Mouse (Mus musculus): ENCODE results near the gene Tent4b.

Tent4b gene

DNA sequence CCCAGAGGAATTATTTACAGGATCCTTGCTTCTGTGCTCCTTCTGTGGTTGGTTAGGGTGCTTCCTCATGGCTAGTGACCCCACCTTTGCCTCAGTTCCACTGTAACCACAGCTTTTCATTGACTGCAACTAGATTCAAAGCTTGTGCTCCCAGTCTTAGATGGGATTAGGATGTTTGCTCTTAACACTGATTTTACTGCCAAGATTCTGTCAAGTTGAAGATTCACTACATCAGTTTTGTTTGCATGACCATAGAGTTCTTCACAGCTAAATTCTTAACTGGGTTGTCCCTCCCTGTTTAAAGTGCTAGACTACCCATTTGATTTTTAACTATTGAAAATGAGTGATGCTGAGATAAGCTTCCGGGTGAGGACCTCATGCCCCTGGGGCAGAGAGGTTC lies 29.3 kb downstream of the Tent4b start:
- DNase-seq (ENCODE audit: low spot score): no peak

DNA sequence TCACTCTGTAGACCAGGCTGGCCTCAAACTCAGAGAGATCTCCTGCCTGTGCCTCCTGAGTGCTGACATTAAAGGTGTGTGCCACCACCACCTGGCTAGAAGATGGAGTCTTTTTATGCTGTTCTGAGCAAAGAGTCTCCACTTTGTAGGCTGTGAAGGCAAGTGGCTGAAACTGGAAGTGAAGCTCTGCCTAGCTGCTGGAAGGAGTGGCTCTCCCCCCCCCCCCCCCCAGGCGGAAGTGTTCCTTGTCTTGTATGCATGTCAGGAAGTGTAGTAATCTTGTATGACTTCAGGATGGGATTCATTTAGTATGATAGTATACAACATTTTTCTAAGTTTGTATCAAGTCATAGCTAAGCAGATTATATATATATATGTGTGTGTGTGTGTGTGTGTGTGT lies 29.8 kb downstream of the Tent4b start:
- DNase-seq (ENCODE audit: low spot score): no peak

DNA sequence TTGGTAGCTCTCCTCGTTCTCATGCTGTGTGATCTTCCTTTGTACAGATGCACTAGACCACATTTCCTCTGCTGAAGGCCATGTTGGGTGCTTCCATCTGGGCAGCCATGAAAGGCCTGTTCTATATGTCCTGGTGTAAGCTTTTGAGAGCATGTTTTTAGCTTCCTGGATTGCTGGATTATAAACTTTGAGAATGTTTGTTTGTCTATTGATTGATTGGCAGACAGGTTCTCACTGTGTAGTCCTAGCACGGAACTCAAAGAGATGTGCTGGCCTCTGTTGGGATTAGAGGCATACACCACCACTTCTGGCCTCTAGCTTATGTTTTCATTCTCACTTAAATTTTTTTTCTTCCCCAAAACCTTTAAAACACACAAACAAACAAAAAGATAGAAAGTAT lies 37.7 kb downstream of the Tent4b start:
- no peak for DNase-seq (ENCODE audit: low spot score)

DNA sequence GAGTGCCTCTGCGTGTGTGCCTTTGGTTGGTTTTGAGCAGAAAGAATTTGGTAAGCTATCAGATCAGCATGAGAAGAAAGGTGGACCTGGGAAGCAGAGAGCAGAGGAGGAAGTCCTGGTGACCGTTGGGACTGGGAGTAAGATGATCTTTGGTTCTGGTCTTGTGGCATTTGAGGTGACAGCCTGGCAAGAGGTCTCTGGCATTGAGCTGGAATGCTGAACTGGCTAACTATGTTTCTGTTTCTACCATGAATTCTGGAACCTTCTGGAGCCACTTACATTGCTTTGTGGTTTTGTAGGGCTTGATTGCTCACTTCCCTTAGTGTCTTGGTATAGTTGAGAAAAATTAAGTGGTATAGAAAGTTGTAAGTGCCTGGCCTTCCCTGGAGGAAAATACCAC lies 38.6 kb downstream of the Tent4b start:
- DNase-seq (ENCODE audit: low spot score): no peak

DNA sequence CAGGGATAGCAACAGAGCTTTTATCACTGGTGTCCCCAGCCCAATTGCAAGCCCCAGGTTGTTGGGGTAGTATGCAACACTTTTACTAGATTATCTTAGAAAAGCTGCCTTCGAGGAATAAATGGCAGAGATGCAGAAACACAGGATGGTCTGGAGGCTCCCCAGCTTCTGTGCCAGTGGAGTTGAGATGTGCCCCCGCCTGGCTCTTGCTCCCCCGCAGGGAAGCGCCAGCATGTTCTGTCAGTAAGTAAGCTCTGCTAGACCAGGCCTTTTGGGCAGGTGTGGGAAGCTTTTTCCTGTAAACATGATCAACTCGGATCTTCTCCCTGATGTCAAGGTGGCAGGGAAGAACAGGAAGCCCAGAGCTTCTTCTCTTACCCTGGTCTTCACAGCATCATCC lies 40.3 kb downstream of the Tent4b start:
- DNase-seq (ENCODE audit: low spot score): no peak

DNA sequence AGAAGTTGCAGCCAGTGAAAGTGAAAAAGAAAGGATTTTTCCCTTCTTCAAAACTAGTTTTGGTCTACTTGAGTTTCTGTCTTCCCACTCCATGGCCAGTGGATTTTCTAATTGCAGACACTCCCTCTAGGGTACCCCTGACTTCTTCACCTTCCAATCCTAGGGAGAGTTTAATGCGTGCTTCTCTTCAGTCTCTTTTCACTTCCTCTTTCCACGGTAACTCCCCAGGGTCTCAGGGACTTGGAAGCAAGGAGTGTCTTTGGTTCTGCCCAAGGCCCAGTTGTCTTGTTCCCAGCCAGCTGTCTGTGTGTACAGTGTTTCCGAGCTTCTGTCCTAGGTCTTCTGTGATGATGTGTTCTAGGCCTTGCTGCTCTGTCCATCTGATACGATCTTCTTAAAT lies 42.9 kb downstream of the Tent4b start:
- no peak for DNase-seq (ENCODE audit: low spot score)

DNA sequence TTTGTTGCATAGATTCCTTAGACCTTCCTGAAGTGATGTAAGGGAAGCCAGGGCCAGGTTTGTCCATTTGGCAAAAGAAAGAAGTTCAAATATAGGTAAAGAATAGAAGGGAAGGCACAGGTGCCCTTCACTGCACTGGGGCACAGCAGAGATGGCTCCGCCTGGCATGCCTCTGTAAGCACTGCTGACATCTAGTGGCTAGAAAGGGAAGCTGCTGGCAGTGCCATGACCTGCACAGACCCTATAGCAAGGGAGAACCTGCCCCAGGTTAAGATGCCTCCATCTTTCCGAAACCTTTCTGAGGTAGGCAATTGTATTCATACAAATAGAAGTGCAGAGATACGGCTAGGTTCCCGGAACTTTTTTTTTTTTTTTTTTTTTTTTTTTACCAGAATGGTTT lies 45.3 kb downstream of the Tent4b start:
- DNase-seq (ENCODE audit: low spot score): peak; percentile 42

DNA sequence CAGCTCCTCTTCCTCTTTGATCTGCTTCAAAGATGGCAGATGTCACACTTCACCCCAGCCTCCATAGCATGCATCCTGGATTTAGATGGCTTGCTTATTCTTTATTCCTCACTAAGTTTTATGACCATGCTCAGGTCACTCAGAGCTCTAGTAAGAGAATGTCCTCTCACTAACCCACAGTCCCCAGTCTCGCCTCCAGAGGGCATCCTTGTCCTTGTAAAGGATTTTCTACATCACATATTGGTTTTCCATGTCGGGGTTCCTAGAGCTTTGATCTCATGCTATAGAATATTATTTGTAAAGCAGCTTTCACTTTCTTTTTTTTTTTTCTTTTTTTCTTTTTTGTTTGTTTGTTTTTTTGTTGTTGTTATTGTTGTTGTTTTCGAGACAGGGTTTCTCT lies 53.8 kb downstream of the Tent4b start:
- no peak for DNase-seq (ENCODE audit: low spot score)

DNA sequence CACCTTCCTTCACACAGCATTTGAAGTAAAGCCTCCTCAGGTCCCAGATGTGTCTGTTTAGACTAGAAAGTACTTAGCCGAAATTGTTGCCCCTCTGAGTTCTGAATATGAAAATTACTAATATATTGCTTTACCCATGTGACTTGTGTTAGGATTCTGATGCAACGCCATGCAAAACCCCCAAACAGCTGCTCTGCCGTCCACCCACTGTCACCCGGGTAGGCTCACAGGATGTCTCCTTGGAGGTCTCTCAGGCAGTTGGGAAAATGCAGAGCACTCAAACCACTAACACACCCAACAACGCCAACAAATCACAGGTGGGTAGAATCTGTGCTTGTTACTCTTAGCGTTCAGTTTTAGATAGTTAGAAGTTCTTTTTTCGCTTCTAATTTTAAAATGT lies 55.9 kb downstream of the Tent4b start:
- DNase-seq (ENCODE audit: low spot score): no peak

DNA sequence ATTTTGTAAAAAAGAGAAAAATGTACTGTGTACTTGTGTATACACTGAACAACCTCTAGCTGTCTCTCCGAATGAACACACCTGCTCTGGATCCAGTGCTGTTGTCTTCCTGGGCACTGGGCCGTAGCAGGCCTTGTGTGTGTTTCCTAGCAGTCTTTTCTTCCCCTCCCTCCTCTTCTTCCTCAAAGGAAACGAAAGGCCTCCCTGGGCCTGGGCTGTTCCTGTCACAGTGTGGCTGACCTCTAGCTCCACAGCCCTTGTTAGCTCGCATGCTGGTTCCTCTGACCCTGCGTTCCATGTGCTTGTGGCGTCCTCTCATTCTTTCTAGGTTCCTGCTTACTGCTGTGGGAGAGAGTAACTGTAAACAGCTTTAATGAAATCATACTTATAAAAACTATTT lies 59.0 kb downstream of the Tent4b start:
- DNase-seq (ENCODE audit: low spot score): no peak

DNA sequence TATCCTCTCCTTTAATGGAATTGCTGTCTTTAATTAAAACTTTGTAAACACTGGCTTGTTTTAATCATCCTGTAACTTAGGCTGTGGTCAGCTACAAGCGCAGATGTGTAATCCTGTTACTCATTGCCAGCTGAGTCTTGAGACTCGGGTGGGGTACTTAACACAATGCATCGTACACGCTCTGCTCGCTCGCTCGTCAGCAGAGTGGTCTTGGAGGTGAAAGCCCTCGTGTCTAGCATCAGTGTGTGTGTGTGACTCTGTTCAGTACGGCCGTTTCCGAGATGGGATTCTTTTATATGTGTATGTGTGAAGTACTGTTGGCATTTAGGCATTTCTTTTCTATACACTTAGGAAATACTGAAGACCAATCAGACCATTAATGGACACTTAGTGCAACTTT lies 59.5 kb downstream of the Tent4b start:
- DNase-seq (ENCODE audit: low spot score): no peak

DNA sequence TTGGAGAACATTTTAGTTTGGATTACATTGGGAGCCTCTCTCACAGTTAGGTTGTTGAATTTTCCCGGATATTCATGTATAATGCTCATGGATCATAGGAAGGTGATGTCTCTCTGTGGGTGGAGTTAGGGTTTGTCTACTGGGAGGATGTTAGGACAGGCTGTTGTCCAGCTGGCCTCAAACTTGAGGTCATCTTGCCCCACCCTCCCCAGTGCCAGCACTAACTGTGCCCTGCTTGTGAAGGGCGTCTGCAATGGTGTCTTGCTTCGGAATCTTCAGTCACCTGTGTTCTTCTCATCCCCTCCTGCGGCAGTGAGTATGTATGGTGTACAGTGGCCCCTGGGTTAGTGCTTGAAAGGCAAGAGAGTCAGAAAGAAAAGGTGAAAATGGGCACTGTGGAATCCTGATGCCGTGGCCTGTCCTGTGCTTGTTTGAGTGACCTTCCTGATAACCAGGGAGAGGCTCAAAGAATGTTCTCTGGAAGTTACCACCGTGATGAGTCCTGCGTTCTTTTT lies 61.5 kb downstream of the Tent4b start:
- DNase-seq (ENCODE audit: low spot score): no peak

DNA sequence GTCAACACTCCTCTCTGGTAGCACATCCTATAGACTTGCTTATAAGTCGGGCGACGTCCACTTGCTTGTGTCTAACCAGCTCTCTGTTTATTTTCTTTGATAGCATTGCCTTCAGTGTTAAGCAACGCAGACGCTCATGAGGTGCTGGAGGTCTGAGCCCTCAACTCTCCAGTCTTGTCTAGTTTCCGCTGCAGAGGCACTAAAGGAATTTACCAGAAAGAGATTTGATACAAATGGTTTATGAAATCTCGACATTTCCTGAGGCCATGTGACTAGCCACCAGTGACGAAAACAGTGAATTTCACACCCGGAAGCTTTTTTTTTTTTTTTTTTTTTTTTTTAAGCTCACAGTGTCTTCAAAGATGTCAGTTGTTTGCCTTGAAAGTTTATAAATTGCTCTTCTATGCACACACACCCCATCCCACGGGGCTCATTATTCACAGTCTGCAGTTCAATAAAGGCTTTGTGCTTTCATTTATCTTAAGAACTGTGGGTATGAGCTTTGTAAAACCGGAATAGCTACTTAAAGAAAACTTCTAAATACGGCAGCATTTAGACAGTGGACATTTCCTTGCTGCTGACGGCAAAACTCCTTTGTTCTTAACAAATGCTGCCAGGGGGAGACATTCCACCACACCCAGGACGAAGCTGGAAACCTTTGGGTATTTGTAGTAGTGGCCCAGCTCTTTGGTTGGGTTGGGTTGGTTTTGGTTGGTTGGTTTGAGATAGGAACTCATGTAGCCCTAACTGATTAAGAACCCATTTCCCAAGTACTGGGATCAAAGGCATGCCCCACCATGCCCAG lies 64.0 kb downstream of the Tent4b start:
- DNase-seq (ENCODE audit: low spot score): no peak

DNA sequence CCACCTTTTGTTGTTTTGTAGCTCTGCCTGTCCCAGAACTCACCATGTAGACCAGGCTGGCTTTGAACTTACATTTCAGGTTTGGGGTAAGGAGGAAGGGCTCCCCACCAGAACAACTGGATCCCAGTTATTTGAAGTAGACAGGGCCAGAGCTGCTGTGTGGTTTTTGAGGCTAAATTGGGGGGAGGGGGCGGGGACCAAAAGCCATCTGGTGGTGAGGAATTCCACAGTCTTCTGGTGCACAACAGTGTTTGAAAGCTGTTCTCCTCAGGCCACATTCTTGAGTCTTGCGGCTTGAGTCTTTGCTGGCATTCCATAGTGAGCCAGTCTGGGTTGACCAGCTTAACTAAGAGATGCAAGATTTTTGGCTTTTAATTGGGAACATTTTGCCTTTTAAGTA lies 66.5 kb downstream of the Tent4b start:
- DNase-seq (ENCODE audit: low spot score): no peak

DNA sequence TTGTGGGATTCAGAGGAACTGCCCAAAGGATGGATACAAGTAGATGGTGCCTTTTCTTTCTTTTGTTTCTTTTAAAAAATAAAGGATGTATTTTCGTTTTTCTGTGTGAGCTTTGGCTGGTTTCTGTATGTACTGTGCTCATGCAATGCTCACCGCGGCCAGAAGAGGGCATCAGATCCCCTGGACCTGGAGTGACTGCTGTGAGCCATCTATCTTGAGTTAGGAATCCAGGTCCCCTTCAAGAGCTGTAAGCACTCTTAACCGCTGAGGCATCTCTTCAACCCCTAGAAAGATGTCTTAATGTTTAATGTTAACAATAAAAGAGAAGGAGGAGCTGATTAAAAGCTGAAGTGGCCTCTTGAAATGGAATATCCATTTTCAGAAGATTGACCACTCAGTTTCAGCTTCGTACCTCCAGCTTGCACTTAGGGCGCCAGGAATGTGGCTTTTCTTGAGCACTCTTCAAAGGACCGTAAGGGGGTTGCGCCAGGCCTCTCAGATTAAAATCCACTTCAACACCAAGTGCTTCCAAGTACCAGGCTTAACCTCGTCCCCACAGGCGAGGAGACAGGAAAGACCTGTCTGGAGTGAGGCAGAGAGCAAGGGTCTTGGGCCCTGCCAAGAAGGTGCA lies 67.3 kb downstream of the Tent4b start:
- peak; percentile 89 for DNase-seq (ENCODE audit: low spot score)

DNA sequence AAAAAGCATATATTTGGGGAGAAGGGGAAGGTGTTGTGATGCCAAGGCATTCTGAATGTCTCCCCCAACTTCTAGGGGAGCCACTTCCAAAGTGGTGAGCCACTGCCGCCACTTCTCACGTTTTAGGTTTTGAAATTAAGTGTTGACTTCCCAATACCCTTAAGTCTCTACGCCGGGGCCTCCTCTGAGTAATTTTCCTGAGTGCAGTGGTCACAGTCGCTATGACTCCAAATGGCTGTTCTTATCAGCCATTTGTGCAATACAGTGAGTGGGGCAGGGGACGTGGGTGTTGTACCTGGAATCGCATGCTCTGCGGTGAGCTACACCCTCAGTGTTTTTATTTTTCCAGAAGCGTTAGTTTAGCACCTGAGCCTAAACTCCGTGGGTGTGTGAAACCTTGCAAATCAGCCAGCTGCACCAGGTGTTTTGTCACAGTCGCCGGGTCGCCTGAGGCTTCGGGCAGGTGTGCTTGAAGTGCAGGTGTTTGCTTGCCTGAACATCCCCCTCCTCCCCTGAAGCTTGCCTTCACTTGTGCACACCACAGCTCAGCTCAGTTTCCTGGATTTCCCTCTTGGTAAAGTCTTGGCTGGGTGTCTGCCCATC lies 67.9 kb downstream of the Tent4b start:
- DNase-seq (ENCODE audit: low spot score): no peak

DNA sequence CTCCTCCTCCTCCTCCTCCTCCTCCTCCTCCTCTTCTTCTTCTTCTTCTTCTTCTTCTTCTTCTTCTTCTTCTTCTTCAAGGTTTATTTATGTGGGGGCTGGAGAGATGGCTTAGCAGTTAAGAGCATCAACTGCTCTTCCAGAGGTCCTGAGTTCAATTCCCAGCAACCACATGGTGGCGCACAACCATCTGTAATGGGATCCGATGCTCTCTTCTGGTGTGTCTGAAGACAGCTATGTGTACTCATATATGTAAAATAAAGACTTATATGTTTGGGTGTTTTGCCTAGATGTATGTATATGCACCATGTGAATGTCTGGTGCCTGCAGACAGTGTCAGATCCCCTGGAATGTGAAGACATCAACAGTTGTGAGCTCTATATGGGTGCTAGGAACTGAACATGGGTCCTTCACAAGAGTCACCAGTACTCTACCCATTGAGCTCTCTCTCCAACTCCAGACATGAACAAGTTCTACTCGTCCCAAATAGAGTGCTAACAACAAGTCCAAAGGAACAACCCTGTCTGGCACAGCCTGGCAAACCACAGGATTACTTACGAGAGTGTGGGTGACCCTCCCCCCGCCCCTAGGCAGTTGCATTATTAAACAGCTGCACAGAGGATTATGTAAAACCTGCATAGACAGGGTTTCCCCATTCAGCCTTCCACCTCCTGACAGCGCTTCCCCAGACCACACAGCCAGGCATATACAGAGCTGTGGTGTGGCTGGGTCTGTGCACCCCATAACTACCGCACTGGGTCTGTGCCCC lies 70.3 kb downstream of the Tent4b start:
- no peak for DNase-seq (ENCODE audit: low spot score)

DNA sequence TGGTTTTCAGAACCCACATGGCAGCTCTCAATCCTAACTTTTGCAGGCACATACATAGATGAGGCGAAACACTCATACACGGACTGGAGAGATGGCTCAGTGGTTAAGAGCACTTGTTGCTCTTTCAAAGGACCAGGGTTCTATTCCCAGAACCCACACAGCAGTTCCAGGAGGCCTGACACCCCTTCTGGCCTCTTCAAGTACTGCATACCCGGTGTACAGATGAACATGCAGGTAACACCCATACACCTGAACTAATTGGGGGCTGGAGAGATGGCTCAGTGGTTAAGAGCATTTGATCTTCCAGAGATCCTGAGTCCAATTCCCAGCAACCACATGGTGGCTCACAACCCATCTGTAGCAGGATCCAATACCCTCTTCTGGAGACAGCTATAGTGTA lies 71.1 kb downstream of the Tent4b start:
- no peak for DNase-seq (ENCODE audit: low spot score)

DNA sequence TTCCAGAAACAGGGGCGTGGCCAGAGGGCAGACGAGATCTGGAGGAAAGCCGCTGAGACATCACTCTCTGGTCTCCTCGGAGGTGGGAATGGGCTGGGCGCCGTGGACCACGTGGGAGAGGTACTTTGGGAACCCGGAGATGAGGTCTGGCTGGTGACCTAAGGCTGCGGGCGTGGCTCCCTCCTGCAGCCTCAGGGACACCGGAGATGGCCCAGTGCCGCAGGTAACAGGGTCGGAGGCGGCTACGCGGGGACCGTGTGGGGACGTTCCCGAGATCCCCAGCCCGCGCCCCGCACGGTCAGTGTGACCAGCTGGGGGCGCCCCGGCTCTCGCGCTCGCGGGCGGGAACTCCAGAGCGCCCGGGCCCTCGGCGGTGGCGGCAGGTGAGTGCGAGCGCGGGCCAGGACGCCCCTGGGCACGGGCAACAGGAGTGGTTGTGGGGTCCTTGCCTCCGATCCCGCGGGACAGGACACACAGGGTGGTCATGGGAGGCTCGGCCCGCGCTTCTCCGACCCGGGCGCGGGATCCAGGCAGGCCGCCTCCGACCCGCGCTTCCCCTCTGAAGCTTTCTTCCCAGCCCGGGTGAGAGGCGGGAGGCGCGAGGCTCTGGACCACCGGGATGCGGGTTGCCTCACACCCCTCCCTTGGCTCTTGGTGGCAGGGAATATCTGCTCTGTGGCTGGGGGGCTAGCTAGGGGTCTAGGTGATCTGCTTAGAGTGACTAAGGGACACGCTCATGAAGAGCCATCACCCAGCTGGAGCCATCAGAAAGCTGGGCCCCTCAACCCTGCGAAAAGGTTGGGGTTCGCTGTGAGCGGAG lies 73.4 kb downstream of the Tent4b start, which contains the start of gene Adcy7:
Gene Adcy7, plus strand, starts transcription at position 173 of the 820 bp plus-strand sequence.
- peak; percentile 57 for DNase-seq (ENCODE audit: low spot score)

DNA sequence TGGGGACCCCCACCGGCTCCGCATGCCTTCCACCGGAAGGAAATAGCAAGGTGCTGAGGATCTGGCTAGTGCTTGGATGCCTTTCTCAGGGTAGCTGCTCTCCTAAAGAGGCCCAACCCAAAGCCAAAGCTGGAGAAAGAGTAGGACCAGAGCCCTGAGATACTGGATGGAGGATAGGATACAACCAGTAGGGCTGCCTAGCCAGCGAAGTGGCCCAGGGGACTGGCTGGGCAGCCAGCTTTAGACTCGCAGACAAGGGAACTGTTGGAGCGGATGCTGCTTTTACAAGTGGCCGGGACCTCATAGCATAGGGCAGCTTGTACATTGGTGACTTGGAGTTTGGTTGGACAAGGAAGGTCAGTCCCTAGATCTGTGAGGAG lies 74.0 kb downstream of the Tent4b start:
- no peak for DNase-seq (ENCODE audit: low spot score)

DNA sequence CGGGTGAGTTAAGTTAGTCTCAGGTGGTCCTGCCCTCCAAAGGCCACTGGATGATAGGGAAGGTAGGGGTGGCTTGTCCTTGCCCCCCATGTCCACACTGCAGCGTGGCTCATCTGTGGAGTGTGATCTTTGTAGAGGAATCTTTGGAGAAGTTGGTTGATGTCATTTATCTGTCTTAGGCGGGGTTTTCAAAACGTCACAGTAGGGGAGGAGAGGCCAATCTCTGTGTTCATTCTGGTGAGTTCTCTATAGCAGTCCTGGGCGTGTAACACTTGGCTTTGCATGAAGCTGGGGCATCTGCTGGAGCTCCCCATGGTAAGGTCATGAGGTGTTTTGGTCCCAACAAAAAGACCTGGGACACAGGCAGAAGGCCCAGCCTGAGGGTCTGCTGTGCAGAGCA lies 75.1 kb downstream of the Tent4b start:
- no peak for DNase-seq (ENCODE audit: low spot score)

DNA sequence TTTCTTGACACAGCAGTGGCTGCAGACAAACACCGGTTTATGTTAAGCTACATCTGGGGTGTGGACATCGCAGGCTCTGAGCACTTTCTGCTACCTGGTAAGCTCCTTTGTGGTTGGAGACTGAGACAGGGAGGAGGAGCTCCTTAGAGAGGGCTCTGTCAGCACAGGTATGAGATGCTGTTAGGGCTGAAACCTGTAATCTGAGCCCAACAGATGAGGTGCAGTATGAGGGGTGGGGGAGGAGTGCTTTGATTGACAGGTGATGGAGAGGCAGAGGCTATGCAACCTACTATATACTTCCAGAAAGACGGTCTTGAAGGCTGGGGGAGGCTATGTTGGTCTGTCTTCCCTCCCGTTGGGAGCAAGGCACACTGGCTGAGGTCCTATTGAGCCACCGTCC lies 80.2 kb downstream of the Tent4b start:
- no peak for DNase-seq (ENCODE audit: low spot score)

Data from ovary, postnatal 14 days (tissue).